Mouse (Mus musculus): ENCODE results near the gene Ppfibp1. TPM values are rescaled to one million over a fixed set of nuclear protein-coding genes. Genes with fewer than 3 reads are reported as not detected.
"Not testable (repeated sequence)": the region's sequence is repeated elsewhere in the genome, so short reads cannot be mapped to it uniquely, and the experiment has no call there.

The Ppfibp1 gene
- polyA plus RNA-seq, 1 experiment from 2014 or later = 16.0 TPM

GRCm38 (mm10) chr6:146852739-146853138 lies 35.5 kb upstream of the Ppfibp1 start:
- Histone ChIP-seq H3K4me2 (replicated peaks) (no peak overlapping the region), H3K9me3 (ENCODE audit: control insufficient read depth, low read length) (no peaks in the 10 kb centered on the region), H3K27ac (no peak overlapping the region), H3K36me3 (replicated peaks; ENCODE audit: control insufficient read depth, insufficient read depth) (no peaks in the 10 kb centered on the region), H3K9ac (no peak overlapping the region), H3K4me3 (replicated peaks; ENCODE audit: low read length) (no peak overlapping the region), H3K4me1 (replicated peaks; ENCODE audit: control insufficient read depth, insufficient read depth, low read length) (no peaks in the 10 kb centered on the region), H3K27me3 (ENCODE audit: control insufficient read depth, insufficient read depth, low read length) (no peaks in the 10 kb centered on the region)
- DNase-seq (ENCODE audit: low spot score) = peak; percentile 34
- 86% methylated on average over 4 of the region's 4 CpGs for WGBS
- no peak for ATAC-seq (ENCODE audit: low FRiP score)

- H3K4me1 ChIP-seq (replicated peaks; ENCODE audit: control insufficient read depth, insufficient read depth, low read length) = no peaks in the 10 kb centered on the region
- H3K27ac ChIP-seq = no peak overlapping the region
- ATAC-seq (ENCODE audit: low FRiP score) = no peak
- H3K4me2 ChIP-seq (replicated peaks) = no peak overlapping the region
- H3K9me3 ChIP-seq (ENCODE audit: control insufficient read depth, low read length) = no peaks in the 10 kb centered on the region
- H3K4me3 ChIP-seq (replicated peaks; ENCODE audit: low read length) = no peak overlapping the region
- WGBS = 96% methylated on average over 9 of the region's 9 CpGs
- H3K27me3 ChIP-seq (ENCODE audit: control insufficient read depth, insufficient read depth, low read length) = no peaks in the 10 kb centered on the region
- no peak for DNase-seq (ENCODE audit: low spot score)
- H3K36me3 ChIP-seq (replicated peaks; ENCODE audit: control insufficient read depth, insufficient read depth) = no peaks in the 10 kb centered on the region
- no peak overlapping the region for H3K9ac ChIP-seq
These were observed 33.1 kb upstream of the Ppfibp1 start for GRCm38 (mm10) chr6:146855185-146855584.

GRCm38 (mm10) chr6:146857386-146857785 lies 30.9 kb upstream of the Ppfibp1 start:
- ATAC-seq (ENCODE audit: low FRiP score) (no peak), DNase-seq (ENCODE audit: low spot score) (no peak)
- Histone ChIP-seq H3K36me3 (replicated peaks; ENCODE audit: control insufficient read depth, insufficient read depth) (no peaks in the 10 kb centered on the region), H3K27ac (no peak overlapping the region), H3K4me2 (replicated peaks) (no peak overlapping the region), H3K27me3 (ENCODE audit: control insufficient read depth, insufficient read depth, low read length) (no peaks in the 10 kb centered on the region), H3K4me3 (replicated peaks; ENCODE audit: low read length) (no peak overlapping the region), H3K9ac (no peak overlapping the region), H3K9me3 (ENCODE audit: control insufficient read depth, low read length) (no peaks in the 10 kb centered on the region), H3K4me1 (replicated peaks; ENCODE audit: control insufficient read depth, insufficient read depth, low read length) (no peaks in the 10 kb centered on the region)
- 91% methylated on average over 2 of the region's 2 CpGs for WGBS

GRCm38 (mm10) chr6:146863154-146863553 lies 25.1 kb upstream of the Ppfibp1 start:
- ATAC-seq (ENCODE audit: low FRiP score) = no peak
- Histone ChIP-seq H3K4me2 (replicated peaks) (no peak overlapping the region), H3K4me3 (replicated peaks; ENCODE audit: low read length) (no peak overlapping the region), H3K4me1 (replicated peaks; ENCODE audit: control insufficient read depth, insufficient read depth, low read length) (no peaks in the 10 kb centered on the region), H3K27ac (no peak overlapping the region), H3K27me3 (ENCODE audit: control insufficient read depth, insufficient read depth, low read length) (no peaks in the 10 kb centered on the region), H3K9ac (no peak overlapping the region), H3K9me3 (ENCODE audit: control insufficient read depth, low read length) (no peaks in the 10 kb centered on the region), H3K36me3 (replicated peaks; ENCODE audit: control insufficient read depth, insufficient read depth) (no peaks in the 10 kb centered on the region)
- 86% methylated on average over 2 of the region's 2 CpGs for WGBS
- no peak for DNase-seq (ENCODE audit: low spot score)

GRCm38 (mm10) chr6:146864370-146864769 lies 23.9 kb upstream of the Ppfibp1 start:
- WGBS = 100% methylated on average over 1 of the region's 5 CpGs
- not testable (repeated sequence) for H3K4me3 ChIP-seq (replicated peaks; ENCODE audit: low read length); H3K9ac ChIP-seq; H3K4me1 ChIP-seq (replicated peaks; ENCODE audit: control insufficient read depth, insufficient read depth, low read length); H3K27me3 ChIP-seq (ENCODE audit: control insufficient read depth, insufficient read depth, low read length); H3K36me3 ChIP-seq (replicated peaks; ENCODE audit: control insufficient read depth, insufficient read depth); ATAC-seq (ENCODE audit: low FRiP score); H3K4me2 ChIP-seq (replicated peaks); DNase-seq (ENCODE audit: low spot score); H3K27ac ChIP-seq; H3K9me3 ChIP-seq (ENCODE audit: control insufficient read depth, low read length)

GRCm38 (mm10) chr6:146865701-146866100 lies 22.6 kb upstream of the Ppfibp1 start:
- no peak overlapping the region for H3K27ac ChIP-seq
- 82% methylated on average over 4 of the region's 4 CpGs for WGBS
- no peaks in the 10 kb centered on the region for H3K9me3 ChIP-seq (ENCODE audit: control insufficient read depth, low read length)
- no peak for DNase-seq (ENCODE audit: low spot score)
- no peak overlapping the region for H3K4me3 ChIP-seq (replicated peaks; ENCODE audit: low read length)
- H3K4me2 ChIP-seq (replicated peaks) = no peak overlapping the region
- no peaks in the 10 kb centered on the region for H3K27me3 ChIP-seq (ENCODE audit: control insufficient read depth, insufficient read depth, low read length)
- H3K36me3 ChIP-seq (replicated peaks; ENCODE audit: control insufficient read depth, insufficient read depth) = no peaks in the 10 kb centered on the region
- ATAC-seq (ENCODE audit: low FRiP score) = no peak
- H3K9ac ChIP-seq = no peak overlapping the region
- H3K4me1 ChIP-seq (replicated peaks; ENCODE audit: control insufficient read depth, insufficient read depth, low read length) = no peaks in the 10 kb centered on the region

GRCm38 (mm10) chr6:146871975-146872374 lies 16.3 kb upstream of the Ppfibp1 start:
- WGBS = 94% methylated on average over 4 of the region's 4 CpGs
- Histone ChIP-seq H3K36me3 (replicated peaks; ENCODE audit: control insufficient read depth, insufficient read depth) (no peaks in the 10 kb centered on the region), H3K27ac (no peak overlapping the region), H3K9ac (no peak overlapping the region), H3K4me1 (replicated peaks; ENCODE audit: control insufficient read depth, insufficient read depth, low read length) (no peaks in the 10 kb centered on the region), H3K9me3 (ENCODE audit: control insufficient read depth, low read length) (no peaks in the 10 kb centered on the region), H3K4me2 (replicated peaks) (no peak overlapping the region), H3K4me3 (replicated peaks; ENCODE audit: low read length) (no peak overlapping the region), H3K27me3 (ENCODE audit: control insufficient read depth, insufficient read depth, low read length) (no peaks in the 10 kb centered on the region)
- DNase-seq (ENCODE audit: low spot score) (no peak), ATAC-seq (ENCODE audit: low FRiP score) (no peak)

- WGBS = 85% methylated on average over 6 of the region's 6 CpGs
- Histone ChIP-seq H3K27me3 (ENCODE audit: control insufficient read depth, insufficient read depth, low read length) (no peaks in the 10 kb centered on the region), H3K9ac (no peak overlapping the region), H3K36me3 (replicated peaks; ENCODE audit: control insufficient read depth, insufficient read depth) (no peaks in the 10 kb centered on the region), H3K4me1 (replicated peaks; ENCODE audit: control insufficient read depth, insufficient read depth, low read length) (no peaks in the 10 kb centered on the region), H3K27ac (no peak overlapping the region), H3K4me3 (replicated peaks; ENCODE audit: low read length) (no peak overlapping the region), H3K9me3 (ENCODE audit: control insufficient read depth, low read length) (no peaks in the 10 kb centered on the region), H3K4me2 (replicated peaks) (no peak overlapping the region)
- DNase-seq (ENCODE audit: low spot score) (no peak), ATAC-seq (ENCODE audit: low FRiP score) (no peak)
These were observed 13.9 kb upstream of the Ppfibp1 start for GRCm38 (mm10) chr6:146874415-146874814.

GRCm38 (mm10) chr6:146876820-146877219 lies 11.5 kb upstream of the Ppfibp1 start:
- Histone ChIP-seq H3K4me2 (replicated peaks) (no peak overlapping the region), H3K4me1 (replicated peaks; ENCODE audit: control insufficient read depth, insufficient read depth, low read length) (no peaks in the 10 kb centered on the region), H3K27ac (no peak overlapping the region), H3K36me3 (replicated peaks; ENCODE audit: control insufficient read depth, insufficient read depth) (no peaks in the 10 kb centered on the region), H3K9me3 (ENCODE audit: control insufficient read depth, low read length) (no peaks in the 10 kb centered on the region), H3K9ac (no peak overlapping the region), H3K4me3 (replicated peaks; ENCODE audit: low read length) (no peak overlapping the region), H3K27me3 (ENCODE audit: control insufficient read depth, insufficient read depth, low read length) (no peaks in the 10 kb centered on the region)
- ATAC-seq (ENCODE audit: low FRiP score) (no peak), DNase-seq (ENCODE audit: low spot score) (no peak)
- WGBS = 96% methylated on average over 2 of the region's 2 CpGs

- H3K4me1 ChIP-seq (replicated peaks; ENCODE audit: control insufficient read depth, insufficient read depth, low read length) = no peaks in the 10 kb centered on the region
- no peaks in the 10 kb centered on the region for H3K36me3 ChIP-seq (replicated peaks; ENCODE audit: control insufficient read depth, insufficient read depth)
- H3K4me2 ChIP-seq (replicated peaks) = no peak overlapping the region
- 94% methylated on average over 12 of the region's 12 CpGs for WGBS
- ATAC-seq (ENCODE audit: low FRiP score) (no peak), DNase-seq (ENCODE audit: low spot score) (no peak)
- no peak overlapping the region for H3K4me3 ChIP-seq (replicated peaks; ENCODE audit: low read length)
- no peak overlapping the region for H3K9ac ChIP-seq
- no peak overlapping the region for H3K27ac ChIP-seq
- H3K27me3 ChIP-seq (ENCODE audit: control insufficient read depth, insufficient read depth, low read length) = no peaks in the 10 kb centered on the region
- H3K9me3 ChIP-seq (ENCODE audit: control insufficient read depth, low read length) = no peaks in the 10 kb centered on the region
These were observed 10.8 kb upstream of the Ppfibp1 start for GRCm38 (mm10) chr6:146877425-146878045.
